Mouse (Mus musculus) Muller cell, postnatal 12 days (primary cell): ENCODE results near the gene 2610028H24Rik.

Experiments used
- DNase-seq: peaks from one replicate; pipeline ENCODE4 v3.0.0-alpha.2; 2015; ENCODE audit errors: inconsistent ontology term

2610028H24Rik gene

GRCm38 (mm10) chr10:76489205-76489604 is 40.3 kb downstream of the 2610028H24Rik start:
- DNase-seq, result no peak

GRCm38 (mm10) chr10:76493527-76493926 is 44.6 kb downstream of the 2610028H24Rik start:
- DNase-seq, result no peak

- DNase-seq, result no peak
These were observed 46.6 kb downstream of the 2610028H24Rik start for GRCm38 (mm10) chr10:76495501-76495900.

GRCm38 (mm10) chr10:76496366-76496765 is 47.5 kb downstream of the 2610028H24Rik start:
- no peak for DNase-seq

GRCm38 (mm10) chr10:76497522-76497921 is 48.6 kb downstream of the 2610028H24Rik start:
- no peak for DNase-seq

GRCm38 (mm10) chr10:76504271-76504943 is 55.5 kb downstream of the 2610028H24Rik start:
- no peak for DNase-seq

GRCm38 (mm10) chr10:76505865-76506264 is 57.0 kb downstream of the 2610028H24Rik start:
- no peak for DNase-seq
